Comparison of ENCODE assay signal across 8 mouse cellular contexts in genomic region chr2:105256427-105257071, GRCm38 (mm10). TPM values are rescaled to one million over a fixed set of nuclear protein-coding genes. Genes with fewer than 3 reads are reported as not detected.
DNase-seq lines count a peak whose midpoint lies in the region; ATAC-seq and TF ChIP-seq lines count a peak whose summit lies in the region.

No protein-coding gene starts in this region.

- 71% methylated on average over 2 of the region's 2 CpGs for WGBS in kidney, postnatal 0 days

- DNase-seq in CD4-positive, CD25-positive, alpha-beta regulatory T cell, adult 2 months (ENCODE audit: low read depth, low spot score): peak; percentile 5
- peak; percentile 38 for DNase-seq in kidney, postnatal 0 days (ENCODE audit: low spot score)
- DNase-seq in kidney, adult 8-10 months: no peak
- peak; percentile 21 for DNase-seq in R1 (ENCODE audit: low read depth, low spot score)
- peak; percentile 6 for DNase-seq in induced T-regulatory cell, adult 2 months (ENCODE audit: low read depth)
- DNase-seq in urinary bladder, postnatal 14 days (ENCODE audit: low spot score): no peak
- no peak for DNase-seq in thymus, postnatal 25 days

- no peaks in the 10 kb centered on the region for H3K4me1 ChIP-seq in kidney, postnatal 0 days (replicated peaks; ENCODE audit: insufficient read depth, low read length)

- H3K4me3 ChIP-seq in kidney, postnatal 0 days (replicated peaks; ENCODE audit: low read depth, low read length): no peak overlapping the region

- H3K36me3 ChIP-seq in kidney, postnatal 0 days (ENCODE audit: insufficient read depth, low read length): no peaks in the 10 kb centered on the region

- H3K4me2 ChIP-seq in kidney, postnatal 0 days (ENCODE audit: low read length): no peak overlapping the region

- H3K27me3 ChIP-seq in kidney, postnatal 0 days (ENCODE audit: insufficient read depth, low read length): no peaks in the 10 kb centered on the region

- H3K9me3 ChIP-seq in kidney, postnatal 0 days (replicated peaks; ENCODE audit: low read length): no peaks in the 10 kb centered on the region

- peak; percentile 61 for TF ChIP-seq CTCF in kidney, postnatal 0 days (IDR thresholded peaks at IDR 0.05; ENCODE audit: low read depth)

- no peak for ATAC-seq in CD4-positive, CD25-positive, alpha-beta regulatory T cell, adult 4 months
- no peak for ATAC-seq in kidney, postnatal 0 days (replicated peaks; ENCODE audit: low FRiP score, low read depth)

- no peak overlapping the region for H3K27ac ChIP-seq in kidney, postnatal 0 days

- H3K9ac ChIP-seq in kidney, postnatal 0 days (ENCODE audit: low read depth, low read length): no peak overlapping the region

RNA-seq across cellular contexts. Expression of gene Them7, which starts 32.4 kb away (rescaled TPM):
- polyA plus RNA-seq in CD4-positive, CD25-positive, alpha-beta regulatory T cell, adult 4 months (2017; shearing (Covaris generic)): not detected
- 21.3 and 23.2 TPM in 2 replicates for polyA plus RNA-seq in kidney, postnatal 0 days (2015; fragmentation: Nextera tagmentation; extraction: Ambion mirVana)

Comparison
In these comparisons a context has a peak if more than half of its experiments do, and no peak if none do; other contexts are left out.
1. DNase-seq: peak in CD4-positive, CD25-positive, alpha-beta regulatory T cell, adult 2 months (single experiment), kidney, postnatal 0 days (single experiment), R1 (single experiment) and induced T-regulatory cell, adult 2 months (single experiment); none in kidney, adult 8-10 months (0 of 2), urinary bladder, postnatal 14 days (single experiment) and thymus, postnatal 25 days (single experiment).
2. RNA of gene Them7, which starts 32.4 kb away (polyA plus RNA-seq): 21.3 to 23.2 TPM in kidney, postnatal 0 days; not detected in CD4-positive, CD25-positive, alpha-beta regulatory T cell, adult 4 months; every median in the first group is over 10 times any median in the second.